Comparison of ENCODE assay signal across 28 mouse cellular contexts in the genomic region with DNA sequence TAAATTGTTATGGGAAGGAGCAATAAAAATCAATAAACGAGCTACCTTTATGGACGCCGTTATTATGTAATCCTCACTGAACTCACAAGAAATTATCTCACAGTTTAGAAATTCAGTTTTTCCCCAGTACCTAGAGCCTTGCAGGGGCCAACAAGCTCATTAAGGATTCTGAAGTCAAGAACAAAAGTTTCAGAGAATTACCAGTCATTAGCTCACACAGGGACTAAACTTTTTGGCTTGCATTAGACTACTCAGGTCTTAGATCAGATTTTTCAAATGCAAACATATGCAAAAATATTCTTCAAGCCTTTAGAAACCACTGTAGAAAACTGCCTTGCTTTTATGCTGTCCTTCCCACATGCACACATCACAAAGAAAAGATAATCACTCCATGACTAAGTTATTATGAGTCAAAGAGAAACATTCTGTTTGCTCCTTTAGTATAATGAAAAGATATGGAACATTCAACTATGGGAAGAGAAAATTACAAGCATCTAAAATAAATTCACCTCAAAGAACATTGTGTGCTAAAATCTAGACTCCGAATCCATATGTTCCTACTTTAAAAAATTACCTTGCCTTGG. TPM values are rescaled to one million over a fixed set of nuclear protein-coding genes. Genes with fewer than 3 reads are reported as not detected.
DNase-seq lines count a peak whose midpoint lies in the region; ATAC-seq and TF ChIP-seq lines count a peak whose summit lies in the region.
"Had no signal": no experiment of that assay in that cellular context is flagged by ENCODE, and none has a peak within 500 bp of the region (broad histone marks: within the 10 kb centered on the region; RNA-seq: fewer than 3 reads in every experiment).

No protein-coding gene starts in this region.

- H3K9ac ChIP-seq in forebrain, embryonic 13.5 days = no peak overlapping the region
- H3K9ac ChIP-seq in forebrain, embryonic 12.5 days = no peak overlapping the region
- no peak overlapping the region for H3K9ac ChIP-seq in forebrain, embryonic 16.5 days (replicated peaks; ENCODE audit: low read depth, low read length)
- H3K9ac ChIP-seq in forebrain, embryonic 11.5 days (ENCODE audit: low read length) = no peak overlapping the region
- H3K9ac ChIP-seq: embryonic facial prominence, embryonic 13.5 days; hindbrain, embryonic 13.5 days; intestine, embryonic 15.5 days had no signal

- H3K4me2 ChIP-seq in forebrain, embryonic 13.5 days = no peak overlapping the region
- H3K4me2 ChIP-seq in forebrain, embryonic 12.5 days = no peak overlapping the region
- H3K4me2 ChIP-seq in forebrain, embryonic 16.5 days (ENCODE audit: low read length) = no peak overlapping the region
- no peak overlapping the region for H3K4me2 ChIP-seq in forebrain, embryonic 11.5 days (ENCODE audit: low read depth, low read length, severe bottlenecking)
- H3K4me2 ChIP-seq: embryonic facial prominence, embryonic 13.5 days; heart, embryonic 11.5 days; hindbrain, embryonic 13.5 days; intestine, embryonic 15.5 days had no signal

- no peak overlapping the region for H3K27ac ChIP-seq in forebrain, embryonic 13.5 days
- H3K27ac ChIP-seq in forebrain, embryonic 12.5 days = no peak overlapping the region
- H3K27ac ChIP-seq in forebrain, embryonic 16.5 days (ENCODE audit: low read length) = no peak overlapping the region
- no peak overlapping the region for H3K27ac ChIP-seq in forebrain, embryonic 11.5 days (ENCODE audit: low read depth, low read length)
- peak overlapping the region; percentile 19; the same call in 1 of the 2 replicates for H3K27ac ChIP-seq in layer of hippocampus, adult 2 months
- H3K27ac ChIP-seq: embryonic facial prominence, embryonic 10.5 days; embryonic facial prominence, embryonic 13.5 days; hindbrain, embryonic 10.5 days; hindbrain, embryonic 13.5 days; intestine, embryonic 15.5 days had no signal

- H3K36me3 ChIP-seq in forebrain, embryonic 13.5 days (ENCODE audit: poor library complexity, severe bottlenecking) = peaks cover 13% of the 10 kb centered on the region
- 0 out of 2 replicates have a peak, but pooled peaks cover 4% of the 10 kb centered on the region for H3K36me3 ChIP-seq in forebrain, embryonic 12.5 days (replicated peaks)
- no peaks in the 10 kb centered on the region for H3K36me3 ChIP-seq in forebrain, embryonic 16.5 days (ENCODE audit: control insufficient read depth, insufficient read depth)
- no peaks in the 10 kb centered on the region for H3K36me3 ChIP-seq in forebrain, embryonic 11.5 days (ENCODE audit: control insufficient read depth, insufficient read depth, low read length)

- 55% methylated on average over 4 of the region's 4 CpGs for WGBS in forebrain, embryonic 13.5 days
- 79% methylated on average over 4 of the region's 4 CpGs for WGBS in forebrain, embryonic 12.5 days
- WGBS in forebrain, embryonic 16.5 days = 36% methylated on average over 4 of the region's 4 CpGs
- WGBS in forebrain, embryonic 11.5 days = 83% methylated on average over 4 of the region's 4 CpGs

- no peaks in the 10 kb centered on the region for H3K27me3 ChIP-seq in forebrain, embryonic 13.5 days
- no peaks in the 10 kb centered on the region for H3K27me3 ChIP-seq in forebrain, embryonic 12.5 days
- no peaks in the 10 kb centered on the region for H3K27me3 ChIP-seq in forebrain, embryonic 16.5 days (replicated peaks; ENCODE audit: control insufficient read depth, insufficient read depth, low read length)
- H3K27me3 ChIP-seq in forebrain, embryonic 11.5 days (ENCODE audit: control insufficient read depth, insufficient read depth, low read length) = no peaks in the 10 kb centered on the region
- H3K27me3 ChIP-seq: embryonic facial prominence, embryonic 13.5 days; hindbrain, embryonic 13.5 days; intestine, embryonic 15.5 days; Patski had no signal

- no peak for DNase-seq in forebrain, embryonic 11.5 days (ENCODE audit: low spot score)
- DNase-seq in layer of hippocampus, adult 2 months (ENCODE audit: low spot score in 2 of 2) = no peak
- DNase-seq in layer of hippocampus, postnatal 25 days (ENCODE audit: extremely low spot score in 1 of 2, low spot score in 1 of 2) = no peak
- peak; percentile 65 for DNase-seq in brain, embryonic 14.5 days (ENCODE audit: low read depth)
- DNase-seq in spleen, postnatal 10 days (ENCODE audit: low spot score in 2 of 2) = no peak
- DNase-seq: adrenal gland, postnatal 10 days; adrenal gland, postnatal 36 days; cerebellum, adult 11-12 months; cerebellum, adult 8-10 months; cerebellum, postnatal 10 days; cerebellum, postnatal 36 days; embryo, embryonic 11 days; gastrocnemius, postnatal 10 days; gastrocnemius, postnatal 36 days; heart, postnatal 36 days; kidney, adult 11 months had no signal

- no peak for TF ChIP-seq CTCF in layer of hippocampus, adult 2 months (conservative IDR thresholded peaks at IDR 0.05)
- TF ChIP-seq CTCF in brain, embryonic 14.5 days (IDR thresholded peaks at IDR 0.05; ENCODE audit: borderline replicate concordance, extremely low read depth, insufficient read depth, insufficient read length) = no peak

- ATAC-seq in forebrain, embryonic 13.5 days = peak; percentile 55
- ATAC-seq in forebrain, embryonic 12.5 days (ENCODE audit: low FRiP score) = no peak
- peak; percentile 75; the same call in 1 of the 2 replicates for ATAC-seq in forebrain, embryonic 16.5 days
- ATAC-seq in forebrain, embryonic 11.5 days (replicated peaks; ENCODE audit: low FRiP score) = no peak
- ATAC-seq: hindbrain, embryonic 16.5 days; intestine, embryonic 15.5 days; Patski had no signal

- H3K9me3 ChIP-seq in forebrain, embryonic 13.5 days (replicated peaks) = 0 out of 2 replicates have a peak, but pooled peaks cover 8% of the 10 kb centered on the region
- 0 out of 2 replicates have a peak, but pooled peaks cover 3% of the 10 kb centered on the region for H3K9me3 ChIP-seq in forebrain, embryonic 12.5 days
- H3K9me3 ChIP-seq in forebrain, embryonic 16.5 days (ENCODE audit: control insufficient read depth, low read length) = no peaks in the 10 kb centered on the region; the same call in 1 of the 2 replicates
- H3K9me3 ChIP-seq in forebrain, embryonic 11.5 days (ENCODE audit: control insufficient read depth, low read length) = no peaks in the 10 kb centered on the region
- H3K9me3 ChIP-seq: embryonic facial prominence, embryonic 10.5 days; embryonic facial prominence, embryonic 13.5 days; hindbrain, embryonic 10.5 days; hindbrain, embryonic 13.5 days; intestine, embryonic 15.5 days had no signal

- no peak for TF ChIP-seq POLR2A in brain, embryonic 14.5 days (IDR thresholded peaks at IDR 0.05; ENCODE audit: borderline replicate concordance, extremely low read depth, insufficient read depth, insufficient read length, poor library complexity, severe bottlenecking)

- no peak overlapping the region for H3K4me3 ChIP-seq in forebrain, embryonic 13.5 days
- H3K4me3 ChIP-seq in forebrain, embryonic 12.5 days (replicated peaks) = no peak overlapping the region
- no peak overlapping the region for H3K4me3 ChIP-seq in forebrain, embryonic 16.5 days (replicated peaks; ENCODE audit: low read length)
- no peak overlapping the region for H3K4me3 ChIP-seq in forebrain, embryonic 11.5 days (ENCODE audit: low read depth, low read length)
- H3K4me3 ChIP-seq in layer of hippocampus, adult 2 months = no peak overlapping the region
- H3K4me3 ChIP-seq: embryonic facial prominence, embryonic 10.5 days; embryonic facial prominence, embryonic 13.5 days; erythroblast, embryonic 14.5 days; hindbrain, embryonic 10.5 days; hindbrain, embryonic 13.5 days; intestine, embryonic 15.5 days had no signal

- H3K4me1 ChIP-seq in forebrain, embryonic 13.5 days = peaks cover 12% of the 10 kb centered on the region; the same call in 1 of the 2 replicates
- H3K4me1 ChIP-seq in forebrain, embryonic 12.5 days = no peaks in the 10 kb centered on the region
- no peaks in the 10 kb centered on the region for H3K4me1 ChIP-seq in forebrain, embryonic 16.5 days (replicated peaks; ENCODE audit: control insufficient read depth, insufficient read depth, low read length)
- H3K4me1 ChIP-seq in forebrain, embryonic 11.5 days (replicated peaks; ENCODE audit: control insufficient read depth, insufficient read depth, low read length) = no peaks in the 10 kb centered on the region
- H3K4me1 ChIP-seq: embryonic facial prominence, embryonic 10.5 days; embryonic facial prominence, embryonic 13.5 days; hindbrain, embryonic 10.5 days; hindbrain, embryonic 13.5 days; intestine, embryonic 15.5 days had no signal

RNA-seq across cellular contexts. Expression of a gene that starts 44.3 kb away (rescaled TPM):
- 44.8 and 51.6 TPM in 2 replicates for polyA plus RNA-seq in forebrain, embryonic 13.5 days (2015; fragmentation: Nextera tagmentation; extraction: Ambion mirVana)
- polyA plus RNA-seq in forebrain, embryonic 12.5 days (2016; fragmentation: Nextera tagmentation; extraction: Ambion mirVana) = 57.7 and 59.1 TPM in 2 replicates
- polyA plus RNA-seq in forebrain, embryonic 16.5 days (2015; fragmentation: Nextera tagmentation; extraction: Ambion mirVana) = 71.0 and 74.2 TPM in 2 replicates
- 67.8 and 67.9 TPM in 2 replicates for polyA plus RNA-seq in forebrain, embryonic 11.5 days (2014; fragmentation: Nextera tagmentation; extraction: Ambion mirVana)
- total RNA-seq in layer of hippocampus, adult 2 months (2021) = 100 to 1,000 TPM; 210 to 216 TPM
- total RNA-seq in layer of hippocampus, postnatal 25 days (2021) = 100 to 1,000 TPM; 219 to 233 TPM
- polyA plus RNA-seq in brain, embryonic 14.5 days (2012; rRNA removed) = 37.5 and 54.7 TPM in 2 replicates

Comparison
In these comparisons a context has a peak if more than half of its experiments do, and no peak if none do; other contexts are left out.
1. ATAC-seq: peak in forebrain, embryonic 13.5 days (single experiment) and forebrain, embryonic 16.5 days (single experiment); none in forebrain, embryonic 12.5 days (single experiment) and forebrain, embryonic 11.5 days (single experiment).